Mouse (Mus musculus) naive thymus-derived CD4-positive, alpha-beta T cell, adult 2 months (primary cell): ENCODE data around the gene Vps25.

Experiments
- DNase-seq: peaks from one replicate; pipeline ENCODE4 v3.0.0-alpha.2; 2011; ENCODE audit warnings: low read depth

Gene Vps25

GRCm38 (mm10) chr11:101253613-101254389 lies at the start of gene Vps25:
TSS of gene Vps25 (plus strand) at chr11:101253707.
- DNase-seq: peak; percentile 89

GRCm38 (mm10) chr11:101211970-101212369 lies 41.5 kb upstream of the Vps25 start:
- peak; percentile 90 for DNase-seq

GRCm38 (mm10) chr11:101216936-101217335 lies 36.6 kb upstream of the Vps25 start:
- no peak for DNase-seq

- DNase-seq: peak; percentile 59
Measured at GRCm38 (mm10) chr11:101218436-101219055, 35.0 kb upstream of the Vps25 start.

GRCm38 (mm10) chr11:101220853-101221252 lies 32.7 kb upstream of the Vps25 start:
- DNase-seq: no peak

- no peak for DNase-seq
Measured at GRCm38 (mm10) chr11:101221306-101221986, 32.1 kb upstream of the Vps25 start.

- no peak for DNase-seq
Measured at GRCm38 (mm10) chr11:101224337-101224736, 29.2 kb upstream of the Vps25 start.

GRCm38 (mm10) chr11:101225331-101226064 lies 28.0 kb upstream of the Vps25 start:
- peak; percentile 22 for DNase-seq

GRCm38 (mm10) chr11:101226065-101226701 lies 27.3 kb upstream of the Vps25 start, which contains the start of gene Ezh1:
TSS of gene Ezh1 (minus strand) at chr11:101226463.
- DNase-seq: peak; percentile 97

- DNase-seq: no peak
Measured at GRCm38 (mm10) chr11:101229361-101229900, 24.1 kb upstream of the Vps25 start.

GRCm38 (mm10) chr11:101230061-101230511 lies 23.4 kb upstream of the Vps25 start:
- DNase-seq: no peak

GRCm38 (mm10) chr11:101230526-101230925 lies 23.0 kb upstream of the Vps25 start:
- no peak for DNase-seq

GRCm38 (mm10) chr11:101230991-101231871 lies 22.3 kb upstream of the Vps25 start:
- DNase-seq: no peak

GRCm38 (mm10) chr11:101232010-101232839 lies 21.3 kb upstream of the Vps25 start:
- no peak for DNase-seq

- no peak for DNase-seq
Measured at GRCm38 (mm10) chr11:101233240-101233639, 20.3 kb upstream of the Vps25 start.

- no peak for DNase-seq
Measured at GRCm38 (mm10) chr11:101234124-101234523, 19.4 kb upstream of the Vps25 start.

- DNase-seq: no peak
Measured at GRCm38 (mm10) chr11:101235429-101235828, 18.1 kb upstream of the Vps25 start.

GRCm38 (mm10) chr11:101236782-101237181 lies 16.7 kb upstream of the Vps25 start:
- DNase-seq: no peak

- DNase-seq: no peak
Measured at GRCm38 (mm10) chr11:101238071-101238647, 15.3 kb upstream of the Vps25 start.
